Mouse (Mus musculus) ES-E14 (cell line): ENCODE results near the gene Myo1f.

Source experiments
- CHD2 ChIP-seq: IDR thresholded peaks from 2 replicates; pipeline ENCODE4 v1.6.1; 2014; ENCODE audit warnings: mild to moderate bottlenecking, low read depth, low read length, inconsistent platforms
- HCFC1 ChIP-seq: IDR thresholded peaks from 2 replicates; pipeline ENCODE4 v1.6.1; 2012; ENCODE audit warnings: low read length, inconsistent platforms, borderline replicate concordance; ENCODE audit not compliant: insufficient read depth
- MAFK ChIP-seq: IDR thresholded peaks from 2 replicates; pipeline ENCODE4 v1.6.1; 2014; ENCODE audit warnings: mild to moderate bottlenecking, low read depth, low read length, inconsistent platforms; ENCODE audit not compliant: insufficient read depth
- ZC3H11A ChIP-seq: IDR thresholded peaks from 2 replicates; pipeline ENCODE4 v1.6.1; 2012; ENCODE audit warnings: low read depth, mild to moderate bottlenecking, inconsistent platforms, low read length, borderline replicate concordance
- ZNF384 ChIP-seq: IDR thresholded peaks from 2 replicates; pipeline ENCODE4 v1.6.1; 2012; ENCODE audit warnings: low read depth, low read length, inconsistent platforms

DNA sequence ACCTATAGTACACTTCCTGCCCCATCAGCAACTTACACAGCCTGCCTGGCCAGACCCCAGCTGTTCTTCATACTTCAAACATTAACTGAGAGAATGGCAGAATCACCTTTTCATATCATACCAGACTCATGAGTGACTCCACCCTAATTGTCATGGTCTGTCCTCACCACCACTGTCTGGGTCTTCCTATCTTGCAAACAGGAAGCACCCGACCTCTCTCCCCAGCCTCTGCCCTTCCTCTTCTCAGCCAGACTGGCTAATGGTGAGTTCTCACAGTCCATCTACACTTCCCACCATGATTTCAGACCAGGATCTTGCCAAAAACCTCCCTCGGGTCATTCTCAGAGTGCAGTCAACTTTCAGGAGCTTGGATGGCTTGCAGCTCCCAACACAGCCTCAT lies 10.7 kb downstream of the Myo1f start:
- TF ChIP-seq CHD2 (no peak), ZNF384 (no peak), ZC3H11A (no peak), MAFK (no peak), HCFC1 (no peak)
